ENCODE assay signal across 23 mouse cellular contexts in genomic region chr9:24812461-24812860, GRCm38 (mm10). TPM values are rescaled to one million over a fixed set of nuclear protein-coding genes. Genes with fewer than 3 reads are reported as not detected.
"Had no signal": no experiment of that assay in that cellular context is flagged by ENCODE, and none has a peak within 500 bp of the region (broad histone marks: within the 10 kb centered on the region; RNA-seq: fewer than 3 reads in every experiment).

No protein-coding gene starts in this region.

- H3K4me2 ChIP-seq: liver, embryonic 11.5 days; liver, embryonic 15.5 days; midbrain, embryonic 13.5 days; neural tube, embryonic 12.5 days; stomach, embryonic 15.5 days had no signal

- H3K36me3 ChIP-seq: limb, embryonic 10.5 days; liver, embryonic 15.5 days; midbrain, embryonic 13.5 days; neural tube, embryonic 12.5 days; stomach, embryonic 15.5 days had no signal

- H3K9ac ChIP-seq: liver, embryonic 15.5 days; midbrain, embryonic 13.5 days; neural tube, embryonic 12.5 days; stomach, embryonic 15.5 days had no signal

- H3K9me3 ChIP-seq: limb, embryonic 10.5 days; liver, embryonic 15.5 days; midbrain, embryonic 13.5 days; neural tube, embryonic 12.5 days; stomach, embryonic 15.5 days had no signal

- H3K27me3 ChIP-seq: liver, embryonic 15.5 days; midbrain, embryonic 13.5 days; neural tube, embryonic 12.5 days; stomach, embryonic 15.5 days had no signal

- ATAC-seq: lung, postnatal 0 days; midbrain, embryonic 13.5 days had no signal

- H3K4me3 ChIP-seq: layer of hippocampus, adult 2 months; limb, embryonic 10.5 days; liver, embryonic 15.5 days; midbrain, embryonic 13.5 days; neural tube, embryonic 12.5 days; stomach, embryonic 15.5 days had no signal

- H3K4me1 ChIP-seq: limb, embryonic 10.5 days; liver, embryonic 15.5 days; midbrain, embryonic 13.5 days; neural tube, embryonic 12.5 days; stomach, embryonic 15.5 days had no signal

- DNase-seq: kidney, postnatal 10 days; kidney, postnatal 4 days; lung, adult 2 months; lung, postnatal 36 days; right cerebral cortex, postnatal 14 days; thymus, adult 2 months; thymus, postnatal 25 days had no signal

- H3K27ac ChIP-seq: layer of hippocampus, adult 2 months; limb, embryonic 10.5 days; liver, embryonic 15.5 days; midbrain, embryonic 13.5 days; neural tube, embryonic 12.5 days; stomach, embryonic 15.5 days had no signal

RNA-seq across cellular contexts. Expression of gene Tbx20, which starts 38.4 kb away (rescaled TPM):
- total RNA-seq: layer of hippocampus, adult 2 months; layer of hippocampus, postnatal 10 days; left cerebral cortex, adult 18-20 months; left cerebral cortex, postnatal 10 days; megakaryocyte progenitor cell, adult 5-6 weeks; monocyte, adult 5-6 weeks; neutrophil, adult 5-6 weeks had no signal
- polyA plus RNA-seq: kidney, embryonic 14.5 days; spleen, adult 2 months had no signal
